Mouse (Mus musculus) cerebellum, adult 11 months (tissue): ENCODE measurements at regions not wholly inside any gene's neighbourhood (a gene's known extent, or its start where the extent isn't known, plus 50 kb on each side); places are given as distances from the start of the nearest gene placed in this dataset.

Experiments used
- DNase-seq: peaks from one replicate; pipeline ENCODE4 v3.0.0; 2022

DNA sequence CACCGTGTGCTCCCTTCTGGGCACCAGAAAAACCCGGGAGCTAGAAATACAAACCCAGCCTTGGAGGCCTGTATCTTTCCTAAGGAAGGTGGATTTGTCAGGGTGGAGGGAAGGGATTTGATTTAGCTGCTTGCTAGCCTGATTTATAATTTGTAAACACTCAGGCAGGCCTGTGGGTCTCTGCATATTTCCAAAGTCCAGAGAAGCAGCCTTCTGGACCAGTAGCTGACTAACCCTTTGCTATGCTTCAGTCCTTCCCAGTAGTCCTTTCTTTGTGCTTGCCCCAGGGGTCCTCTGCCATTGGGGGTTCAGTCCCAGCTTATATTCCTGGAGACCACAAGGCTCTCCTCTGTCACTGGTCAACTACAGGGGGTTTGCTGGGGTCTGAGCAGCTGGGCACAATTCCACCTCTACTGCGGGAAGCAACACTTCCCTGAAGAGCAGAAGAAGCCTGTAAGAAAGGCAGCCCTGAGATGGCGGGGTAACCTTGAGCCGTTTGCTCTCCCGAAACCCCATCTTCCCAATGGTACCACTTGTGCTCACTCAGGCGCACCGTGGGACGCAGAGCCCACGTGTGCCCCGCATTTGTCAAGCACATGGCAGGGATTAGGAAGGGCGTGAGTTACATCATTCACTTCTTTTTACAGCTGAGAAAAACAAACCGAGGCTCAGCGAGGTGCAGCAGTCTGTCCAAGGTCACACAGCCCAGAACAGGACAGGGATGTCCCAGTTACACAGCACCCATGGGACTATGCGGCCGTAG, 85.7 kb downstream of the 1700001O22Rik start:
- DNase-seq = no peak

GRCm38 (mm10) chr2:30716580-30717565, 86.6 kb downstream of the 1700001O22Rik start:
- peak; percentile 66 for DNase-seq

DNA sequence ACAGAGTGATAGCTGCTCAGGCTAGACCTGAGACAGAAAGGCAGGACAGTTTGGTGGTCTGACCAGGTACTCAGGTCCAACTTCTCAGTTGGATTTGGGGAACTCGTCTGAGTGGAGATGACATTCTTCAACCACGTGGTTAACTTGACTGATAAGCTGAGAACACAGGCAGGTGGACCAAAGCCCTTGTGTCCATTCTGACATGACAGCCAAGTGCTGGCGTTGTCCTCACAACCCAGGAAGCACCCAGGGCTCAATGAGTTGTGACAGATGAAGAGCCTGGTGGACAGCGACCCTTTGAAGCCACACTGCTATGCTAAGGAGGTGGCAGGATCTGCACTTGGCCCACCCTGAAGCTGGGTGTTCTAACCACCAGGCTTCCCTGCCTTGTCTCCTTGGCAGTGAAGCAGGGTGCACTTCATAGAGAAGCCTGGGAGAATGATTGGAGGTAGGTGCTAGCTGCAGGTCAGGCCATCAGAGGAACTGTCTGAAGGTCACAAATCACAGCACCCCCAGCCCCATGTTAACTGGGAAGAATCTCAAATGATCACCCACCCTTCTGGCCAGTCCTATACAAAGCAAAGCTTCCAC, 87.6 kb downstream of the 1700001O22Rik start:
- DNase-seq = peak; percentile 30

DNA sequence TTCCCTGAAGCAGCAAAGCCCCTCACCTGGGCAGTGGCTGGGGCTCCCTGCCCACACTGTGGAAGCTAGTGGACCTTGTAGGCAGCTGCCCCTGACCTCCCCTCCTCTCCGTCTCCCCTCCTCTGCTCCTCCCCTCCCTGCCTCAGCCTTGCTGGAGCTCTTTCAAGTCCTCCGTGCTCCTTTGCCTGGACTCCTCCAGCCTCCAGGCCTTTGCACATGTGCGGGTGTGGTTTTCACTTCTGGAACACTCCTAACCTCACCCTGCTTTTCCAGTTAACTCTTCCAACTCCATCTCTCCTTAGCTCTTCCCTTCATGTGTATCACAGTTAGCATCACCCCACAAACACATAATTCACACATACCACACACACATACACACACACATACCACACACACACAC, 89.9 kb downstream of the 1700001O22Rik start:
- peak; percentile 32 for DNase-seq

DNA sequence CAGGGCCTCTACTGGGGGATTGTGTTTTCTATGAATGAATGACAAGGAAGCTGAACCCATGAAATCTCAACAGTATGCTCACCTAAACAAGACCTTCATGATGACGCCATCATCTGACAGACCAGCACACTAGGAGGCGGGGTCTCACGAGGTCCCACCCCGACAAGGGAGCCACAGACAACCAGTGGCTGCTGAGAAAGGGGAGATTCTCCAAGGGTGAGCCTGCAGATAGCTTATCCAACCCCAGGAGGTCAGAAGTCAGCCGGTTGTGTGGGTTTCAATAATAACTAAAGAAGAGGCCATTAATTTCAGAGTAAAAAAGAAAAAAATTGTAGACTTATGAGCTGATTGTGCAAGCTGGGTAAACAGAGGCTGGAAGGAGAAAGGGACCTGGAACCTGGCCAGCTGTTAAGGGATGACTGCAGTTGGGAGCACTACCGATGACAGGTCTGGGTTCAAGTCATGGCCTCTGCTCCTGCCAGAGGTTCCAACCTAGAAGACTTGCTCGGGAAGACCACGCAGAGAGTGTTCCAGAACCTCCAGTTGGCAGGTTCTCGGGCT, 90.5 kb downstream of the 1700001O22Rik start:
- peak; percentile 42 for DNase-seq

- DNase-seq = peak; percentile 89
Measured at GRCm38 (mm10) chr2:30711853-30712498, 91.5 kb downstream of the 1700001O22Rik start.

- DNase-seq = no peak
Measured at GRCm38 (mm10) chr2:30711476-30711852, 92.0 kb downstream of the 1700001O22Rik start.

DNA sequence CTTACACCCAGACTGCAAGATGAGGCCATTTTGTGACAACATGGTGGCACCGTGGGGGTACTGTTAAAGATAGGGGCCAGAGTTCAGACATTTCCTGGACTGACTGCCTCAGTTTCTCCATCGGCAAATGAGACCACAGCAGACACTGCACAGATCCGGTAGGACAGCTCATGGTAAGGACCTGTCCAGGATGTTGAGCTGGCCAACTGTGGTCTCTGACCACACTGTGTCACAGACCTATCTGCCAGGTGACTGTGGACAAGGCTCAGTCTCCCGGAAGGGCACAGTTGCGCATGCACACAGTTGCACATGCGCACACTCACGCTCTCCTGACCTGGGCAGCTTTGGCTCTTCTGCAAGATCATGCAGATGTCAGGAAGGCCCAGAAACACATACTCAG, 92.6 kb downstream of the 1700001O22Rik start:
- peak; percentile 19 for DNase-seq

DNA sequence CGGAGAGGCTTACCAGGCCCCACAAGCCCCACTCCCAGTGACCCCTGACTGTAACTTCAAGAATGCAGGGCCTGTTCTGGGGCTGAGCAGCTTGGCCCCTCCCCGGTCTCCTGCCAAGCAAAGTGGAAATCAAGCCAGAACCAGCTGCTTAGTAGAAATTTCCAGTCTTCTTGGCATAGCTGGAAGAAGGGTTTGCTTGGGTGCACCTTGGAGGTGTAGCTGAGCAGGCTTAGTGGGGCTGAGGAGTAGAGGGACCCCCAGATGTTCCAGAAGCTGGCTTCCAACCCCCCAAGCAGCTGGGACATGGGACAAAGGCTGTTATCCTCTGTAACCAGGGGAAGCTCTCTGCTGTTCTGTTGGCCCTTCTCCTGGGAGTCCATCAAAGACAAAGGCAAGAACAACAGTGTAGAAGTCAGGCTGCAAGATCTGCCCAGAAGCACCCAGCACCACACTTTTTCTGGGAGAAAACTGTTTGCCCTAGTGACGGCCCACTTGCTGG, 94.0 kb downstream of the 1700001O22Rik start:
- peak; percentile 29 for DNase-seq

GRCm38 (mm10) chr2:30708762-30709385, 94.6 kb downstream of the 1700001O22Rik start:
- peak; percentile 33 for DNase-seq

GRCm38 (mm10) chr2:30708001-30708683, 95.3 kb downstream of the 1700001O22Rik start:
- peak; percentile 74 for DNase-seq

DNA sequence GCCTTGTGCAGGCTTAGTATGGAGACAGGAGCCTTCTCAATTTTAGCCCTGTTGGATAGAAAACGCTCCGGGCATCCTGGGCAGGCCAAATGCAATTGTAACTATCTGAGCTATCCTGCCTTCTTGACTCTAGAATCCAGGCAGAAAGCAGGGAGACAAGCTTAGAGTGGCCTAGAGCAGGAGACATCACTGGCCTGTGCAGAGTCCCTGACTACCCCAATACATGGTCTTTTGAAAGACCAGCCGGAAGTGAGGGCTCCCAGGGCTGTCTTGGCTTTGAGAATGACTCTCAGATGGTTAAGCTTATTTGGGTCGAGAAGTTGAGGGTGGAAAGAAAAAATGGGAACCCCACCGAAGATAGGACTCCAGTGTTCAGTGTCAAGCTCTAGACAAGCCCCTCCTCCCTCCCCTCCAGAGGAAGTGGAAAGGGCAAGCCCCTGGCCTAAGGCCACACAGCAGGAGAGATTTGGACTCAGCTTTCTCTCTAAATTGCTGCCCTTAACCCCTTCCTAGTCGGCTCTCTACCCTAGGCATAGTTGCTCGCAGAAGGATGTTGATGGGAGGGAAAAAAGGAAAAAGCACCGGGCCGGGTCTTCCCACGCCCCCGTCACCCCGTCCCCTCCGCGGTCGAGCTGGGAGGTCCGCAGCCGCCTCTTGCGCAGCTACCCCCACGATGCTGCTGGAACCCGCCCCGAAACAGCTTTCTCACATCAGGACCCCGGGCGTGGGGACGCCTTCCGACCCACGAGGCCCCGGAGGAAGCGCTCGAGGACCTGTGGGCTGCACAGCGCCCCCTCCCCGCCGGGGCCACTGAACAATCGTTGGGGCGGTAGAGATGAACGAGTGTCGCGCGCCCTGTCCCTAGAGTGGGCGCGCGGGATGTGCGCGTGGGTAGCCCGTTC, 96.1 kb downstream of the 1700001O22Rik start:
- peak; percentile 54 for DNase-seq

- peak; percentile 14 for DNase-seq
Measured at GRCm38 (mm10) chr2:30706036-30706435, 97.4 kb downstream of the 1700001O22Rik start.

- DNase-seq = no peak
Measured at GRCm38 (mm10) chr2:30703308-30703707, 100.2 kb downstream of the 1700001O22Rik start.

- DNase-seq = no peak
Measured at GRCm38 (mm10) chr2:30702711-30703110, 100.8 kb downstream of the 1700001O22Rik start.

DNA sequence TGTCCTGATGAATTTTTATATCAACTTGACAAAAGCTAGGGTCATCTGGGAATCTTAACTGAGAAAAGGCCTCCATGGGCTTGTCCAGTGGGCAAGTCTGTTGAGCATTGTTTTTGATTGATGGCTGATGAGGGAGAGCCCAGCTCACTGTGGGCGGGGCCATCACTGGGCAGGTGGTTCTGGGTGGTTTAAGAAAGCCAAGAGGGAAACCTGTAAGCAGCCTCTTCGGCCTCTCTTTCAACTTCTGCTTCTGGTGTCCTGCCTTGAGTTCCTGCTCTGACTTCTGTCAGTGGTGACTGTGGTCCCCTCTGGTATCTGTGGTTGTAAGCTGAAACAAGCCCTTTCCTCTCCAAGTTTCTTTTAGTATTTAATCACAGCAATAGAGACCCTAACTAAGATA, 102.6 kb downstream of the 1700001O22Rik start:
- DNase-seq = no peak

DNA sequence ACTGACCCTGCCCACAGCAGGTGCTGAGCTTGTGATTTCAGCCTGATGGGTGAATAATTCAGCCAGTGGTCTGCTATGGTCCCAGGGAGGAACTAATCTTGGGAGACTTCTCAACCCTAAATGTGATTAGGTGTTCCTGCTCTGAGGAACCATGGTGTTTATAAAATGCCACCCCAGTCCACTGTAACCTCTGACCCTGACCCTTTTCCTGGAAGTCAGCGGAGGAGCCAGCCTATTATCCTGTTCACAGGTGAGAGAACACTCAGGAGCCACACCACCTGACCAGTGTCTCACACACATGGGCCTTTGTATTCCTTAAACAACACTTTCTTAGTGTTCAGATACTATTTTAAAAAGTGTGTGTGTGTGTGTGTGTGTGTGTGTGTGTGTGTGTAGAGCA, 103.0 kb downstream of the 1700001O22Rik start:
- DNase-seq = no peak

- peak; percentile 79 for DNase-seq
Measured at GRCm38 (mm10) chr2:30699797-30700454, 103.5 kb downstream of the 1700001O22Rik start.

DNA sequence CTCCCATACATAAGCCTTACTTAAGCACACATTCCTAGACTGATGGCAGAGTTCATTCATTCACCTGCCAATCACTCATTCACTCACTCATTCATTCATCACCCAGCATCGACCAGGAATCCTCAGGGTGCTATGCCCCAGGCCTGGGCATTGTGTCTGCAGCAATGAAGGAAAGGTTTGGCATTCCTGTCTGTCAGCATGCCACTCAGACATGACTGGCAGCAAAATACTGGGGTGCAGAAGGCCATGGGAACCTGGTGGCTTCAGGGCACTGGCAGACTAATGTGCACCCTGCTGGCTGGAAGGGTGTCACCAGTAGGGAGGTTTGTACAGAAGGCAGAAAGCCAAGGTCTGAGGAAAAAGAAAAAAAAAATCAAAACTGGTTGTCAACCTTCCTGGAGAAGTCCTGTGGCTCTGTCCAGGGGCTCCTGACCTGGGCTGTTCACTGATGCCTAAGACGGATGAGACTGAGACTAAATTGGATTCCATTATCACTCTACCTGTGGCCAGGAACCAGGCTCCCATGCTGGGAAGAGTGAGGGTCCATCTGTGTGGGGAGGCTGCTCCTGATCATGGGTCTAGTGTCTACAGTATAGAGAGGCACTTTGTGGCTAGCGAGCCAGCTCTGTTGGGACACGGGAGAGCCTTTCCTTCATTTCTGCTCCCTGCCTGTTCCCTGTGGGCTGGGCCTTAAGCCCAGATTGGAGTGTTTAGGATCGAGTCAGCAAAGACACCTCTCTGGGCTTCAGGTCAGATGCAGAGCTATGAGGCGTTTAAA, 104.1 kb downstream of the Cstad start:
- peak; percentile 36 for DNase-seq
